Mouse (Mus musculus): ENCODE measurements at regions not wholly inside any gene's neighbourhood (a gene's known extent, or its start where the extent isn't known, plus 50 kb on each side); places are given as distances from the start of the nearest gene placed in this dataset.
"Not testable (repeated sequence)": the region's sequence is repeated elsewhere in the genome, so short reads cannot be mapped to it uniquely, and the experiment has no call there.

GRCm38 (mm10) chr4:22792826-22793225 is 304.7 kb upstream of the Pou3f2 start:
- CTCF ChIA-PET, result no interaction called here

- CTCF ChIA-PET, result no interaction called here
Observed at GRCm38 (mm10) chr4:22787866-22788265, 299.7 kb upstream of the Pou3f2 start.

DNA sequence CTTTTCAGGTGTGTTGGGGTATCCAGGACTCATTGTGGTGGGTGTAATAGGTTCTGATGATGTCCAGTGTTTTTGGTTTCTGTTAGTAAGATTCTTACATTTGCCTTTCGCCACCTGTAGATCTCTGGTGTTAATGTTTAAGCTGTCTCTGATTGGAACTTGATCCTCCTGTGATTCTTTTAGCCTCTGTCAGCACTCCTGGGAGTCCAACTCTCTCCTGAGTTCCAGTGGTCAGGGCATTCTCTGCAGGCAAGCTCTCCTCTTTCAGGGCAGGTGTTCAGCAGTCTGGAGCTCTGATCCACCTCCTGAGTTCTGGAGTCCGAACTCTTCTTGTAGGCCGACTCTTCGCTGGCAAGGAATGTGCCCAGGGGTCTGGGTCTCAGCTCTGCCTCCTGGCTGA is 274.9 kb upstream of the Pou3f2 start:
- CTCF ChIA-PET, result not testable (repeated sequence)

All from spleen, embryonic (tissue).